Mouse (Mus musculus): ENCODE results near the gene Tmem206.
A peak's percentile ranks its signal among the peaks of the same experiment; 100 is the strongest.

DNA sequence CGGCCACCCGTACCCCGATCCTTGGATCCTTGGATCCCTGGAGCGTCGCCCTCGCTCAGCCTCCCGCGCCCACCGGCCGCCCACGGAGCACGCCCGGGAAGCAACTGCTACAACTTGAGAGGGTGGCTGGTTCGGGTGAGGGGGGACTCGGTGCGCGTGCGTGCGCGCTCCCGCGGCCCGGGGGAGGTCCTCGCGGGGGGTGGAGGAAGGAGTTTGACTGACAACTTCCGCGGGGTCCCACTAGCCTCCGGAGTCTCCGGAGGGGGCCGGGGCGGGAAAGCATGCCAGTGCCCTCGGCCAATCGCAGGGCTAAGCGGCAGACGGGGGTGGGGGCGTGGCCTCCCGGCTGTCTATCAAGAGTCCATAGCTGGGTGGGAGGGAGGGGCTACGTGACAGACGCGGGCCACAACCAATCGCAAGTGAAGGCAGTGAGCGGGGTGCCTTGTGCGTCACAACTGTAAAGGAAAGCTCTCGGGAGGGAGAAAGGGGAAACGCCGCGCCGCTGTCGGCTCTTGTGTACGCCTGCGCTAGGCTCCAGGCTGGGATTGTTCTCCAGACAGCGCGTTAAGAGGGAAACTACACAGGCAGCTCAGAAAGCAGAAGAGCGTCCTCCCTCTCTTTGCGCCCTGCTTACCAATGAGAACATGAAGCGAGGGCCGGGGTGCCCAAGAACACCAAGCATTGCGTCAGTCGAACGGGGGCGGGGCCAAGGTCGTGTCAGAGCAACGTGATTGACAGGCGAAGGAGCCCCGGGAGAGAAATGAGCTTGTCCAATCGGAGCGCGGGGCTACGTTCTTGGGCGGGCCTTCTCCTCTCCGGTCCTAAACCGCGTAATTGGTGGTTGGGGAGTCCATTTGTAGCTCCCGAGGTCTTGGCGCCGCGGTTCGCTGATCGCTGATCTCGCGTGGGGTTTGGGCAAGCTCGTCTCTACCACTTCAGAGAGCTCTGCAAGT, 71.5 kb downstream of the Tmem206 start:
- TF ChIP-seq CTCF (IDR thresholded peaks at IDR 0.05; ENCODE audit: extremely low read depth, insufficient read depth, insufficient read length, insufficient replicate concordance) (no peak), POLR2A (IDR thresholded peaks at IDR 0.05; ENCODE audit: low read depth, low read length) (peak; percentile 93)

Data from spleen, adult 2 months (tissue).